Mouse (Mus musculus): ENCODE measurements at regions not wholly inside any gene's neighbourhood (a gene's known extent, or its start where the extent isn't known, plus 50 kb on each side); places are given as distances from the start of the nearest gene placed in this dataset.

GRCm38 (mm10) chr2:147789268-147789667 is 257.5 kb downstream of the Foxa2 start:
- peak; percentile 60 for TF ChIP-seq CTCF (IDR thresholded peaks at IDR 0.05; ENCODE audit: low read depth, low read length)
- TF ChIP-seq POLR2A (IDR thresholded peaks at IDR 0.05; ENCODE audit: extremely low read depth, insufficient read depth, low read length) = no peak

All from liver, adult 2 months (tissue).